Mouse (Mus musculus): ENCODE measurements at regions not wholly inside any gene's neighbourhood (a gene's known extent, or its start where the extent isn't known, plus 50 kb on each side); places are given as distances from the start of the nearest gene placed in this dataset.

GRCm38 (mm10) chr4:127502621-127503020 is 144.6 kb upstream of the Gjb5 start:
- no peaks in the 10 kb centered on the region for H3K27me3 ChIP-seq (ENCODE audit: control insufficient read depth, insufficient read depth, low read length)
- WGBS: 85% methylated on average over 6 of the region's 6 CpGs
- no peak overlapping the region for H3K4me3 ChIP-seq (ENCODE audit: low read depth, low read length)
- H3K27ac ChIP-seq (ENCODE audit: insufficient read depth, low read depth, low read length): no peak overlapping the region
- TF ChIP-seq POLR2A (IDR thresholded peaks at IDR 0.05; ENCODE audit: low read depth, low read length) (no peak), CTCF (IDR thresholded peaks at IDR 0.05; ENCODE audit: extremely low read depth, insufficient read length, insufficient replicate concordance, low read depth, low read length) (no peak)
- no peaks in the 10 kb centered on the region for H3K36me3 ChIP-seq (ENCODE audit: control insufficient read depth, insufficient read depth, low read length)
- no peaks in the 10 kb centered on the region for H3K4me1 ChIP-seq (ENCODE audit: control insufficient read depth, insufficient read depth, insufficient read length, low read length)

- no peaks in the 10 kb centered on the region for H3K36me3 ChIP-seq (ENCODE audit: control insufficient read depth, insufficient read depth, low read length)
- H3K4me3 ChIP-seq (ENCODE audit: low read depth, low read length): no peak overlapping the region
- H3K27ac ChIP-seq (ENCODE audit: insufficient read depth, low read depth, low read length): no peak overlapping the region
- H3K4me1 ChIP-seq (ENCODE audit: control insufficient read depth, insufficient read depth, insufficient read length, low read length): no peaks in the 10 kb centered on the region
- TF ChIP-seq CTCF (IDR thresholded peaks at IDR 0.05; ENCODE audit: extremely low read depth, insufficient read length, insufficient replicate concordance, low read depth, low read length) (no peak), POLR2A (IDR thresholded peaks at IDR 0.05; ENCODE audit: low read depth, low read length) (no peak)
- H3K27me3 ChIP-seq (ENCODE audit: control insufficient read depth, insufficient read depth, low read length): no peaks in the 10 kb centered on the region
- WGBS: 85% methylated on average over 7 of the region's 7 CpGs
Observed at GRCm38 (mm10) chr4:127501881-127502280, 143.9 kb upstream of the Gjb5 start.

- Histone ChIP-seq H3K27ac (ENCODE audit: insufficient read depth, low read depth, low read length) (no peak overlapping the region), H3K36me3 (ENCODE audit: control insufficient read depth, insufficient read depth, low read length) (no peaks in the 10 kb centered on the region), H3K4me1 (ENCODE audit: control insufficient read depth, insufficient read depth, insufficient read length, low read length) (no peaks in the 10 kb centered on the region), H3K27me3 (ENCODE audit: control insufficient read depth, insufficient read depth, low read length) (no peaks in the 10 kb centered on the region), H3K4me3 (ENCODE audit: low read depth, low read length) (no peak overlapping the region)
- TF ChIP-seq CTCF (IDR thresholded peaks at IDR 0.05; ENCODE audit: extremely low read depth, insufficient read length, insufficient replicate concordance, low read depth, low read length) (no peak), POLR2A (IDR thresholded peaks at IDR 0.05; ENCODE audit: low read depth, low read length) (no peak)
- WGBS: 34% methylated on average over 10 of the region's 10 CpGs
Observed at GRCm38 (mm10) chr4:127487016-127487780, 129.2 kb upstream of the Gjb5 start.

GRCm38 (mm10) chr4:127485238-127485637 is 127.3 kb upstream of the Gjb5 start:
- Histone ChIP-seq H3K27ac (ENCODE audit: insufficient read depth, low read depth, low read length) (no peak overlapping the region), H3K36me3 (ENCODE audit: control insufficient read depth, insufficient read depth, low read length) (no peaks in the 10 kb centered on the region), H3K4me3 (ENCODE audit: low read depth, low read length) (no peak overlapping the region), H3K27me3 (ENCODE audit: control insufficient read depth, insufficient read depth, low read length) (no peaks in the 10 kb centered on the region), H3K4me1 (ENCODE audit: control insufficient read depth, insufficient read depth, insufficient read length, low read length) (no peaks in the 10 kb centered on the region)
- TF ChIP-seq CTCF (IDR thresholded peaks at IDR 0.05; ENCODE audit: extremely low read depth, insufficient read length, insufficient replicate concordance, low read depth, low read length) (no peak), POLR2A (IDR thresholded peaks at IDR 0.05; ENCODE audit: low read depth, low read length) (no peak)
- 73% methylated on average over 5 of the region's 5 CpGs for WGBS

- Histone ChIP-seq H3K36me3 (ENCODE audit: control insufficient read depth, insufficient read depth, low read length) (no peaks in the 10 kb centered on the region), H3K27ac (ENCODE audit: insufficient read depth, low read depth, low read length) (no peak overlapping the region), H3K4me1 (ENCODE audit: control insufficient read depth, insufficient read depth, insufficient read length, low read length) (no peaks in the 10 kb centered on the region), H3K4me3 (ENCODE audit: low read depth, low read length) (no peak overlapping the region), H3K27me3 (ENCODE audit: control insufficient read depth, insufficient read depth, low read length) (no peaks in the 10 kb centered on the region)
- 56% methylated on average over 4 of the region's 4 CpGs for WGBS
- TF ChIP-seq CTCF (IDR thresholded peaks at IDR 0.05; ENCODE audit: extremely low read depth, insufficient read length, insufficient replicate concordance, low read depth, low read length): no peak
- no peak for TF ChIP-seq POLR2A (IDR thresholded peaks at IDR 0.05; ENCODE audit: low read depth, low read length)
Observed at GRCm38 (mm10) chr4:127482461-127482860, 124.5 kb upstream of the Gjb5 start.

GRCm38 (mm10) chr4:127480339-127480738 is 122.4 kb upstream of the Gjb5 start:
- 66% methylated on average over 5 of the region's 5 CpGs for WGBS
- no peak overlapping the region for H3K27ac ChIP-seq (ENCODE audit: insufficient read depth, low read depth, low read length)
- no peak overlapping the region for H3K4me3 ChIP-seq (ENCODE audit: low read depth, low read length)
- H3K27me3 ChIP-seq (ENCODE audit: control insufficient read depth, insufficient read depth, low read length): no peaks in the 10 kb centered on the region
- H3K36me3 ChIP-seq (ENCODE audit: control insufficient read depth, insufficient read depth, low read length): no peaks in the 10 kb centered on the region
- H3K4me1 ChIP-seq (ENCODE audit: control insufficient read depth, insufficient read depth, insufficient read length, low read length): no peaks in the 10 kb centered on the region
- TF ChIP-seq POLR2A (IDR thresholded peaks at IDR 0.05; ENCODE audit: low read depth, low read length): no peak
- TF ChIP-seq CTCF (IDR thresholded peaks at IDR 0.05; ENCODE audit: extremely low read depth, insufficient read length, insufficient replicate concordance, low read depth, low read length): no peak

DNA sequence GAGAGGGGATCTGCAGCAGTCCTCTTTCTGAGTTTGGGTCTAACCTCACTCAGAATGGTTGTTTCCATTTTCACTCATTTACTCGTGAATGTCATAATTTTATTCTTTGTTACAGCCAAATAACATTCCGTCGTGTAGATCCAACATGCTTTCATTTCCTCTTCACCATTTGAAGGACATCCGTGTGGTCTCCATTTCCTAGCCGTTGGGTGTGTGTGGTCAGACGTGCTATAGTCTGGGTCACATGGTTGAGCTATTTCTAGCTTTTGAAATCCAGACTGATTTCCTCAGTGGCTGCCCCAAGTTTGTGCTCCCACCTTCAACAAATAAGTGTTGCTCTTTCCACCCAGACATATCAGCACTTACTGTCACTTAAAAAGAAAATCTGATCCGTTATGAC is 111.9 kb upstream of the Gjb5 start:
- WGBS: 76% methylated on average over 7 of the region's 7 CpGs

More for the DNA sequence above, 111.9 kb upstream of the Gjb5 start:
- Histone ChIP-seq H3K4me1 (ENCODE audit: control insufficient read depth, insufficient read depth, insufficient read length, low read length) (no peaks in the 10 kb centered on the region), H3K4me3 (ENCODE audit: low read depth, low read length) (no peak overlapping the region), H3K36me3 (ENCODE audit: control insufficient read depth, insufficient read depth, low read length) (no peaks in the 10 kb centered on the region), H3K27ac (ENCODE audit: insufficient read depth, low read depth, low read length) (no peak overlapping the region), H3K27me3 (ENCODE audit: control insufficient read depth, insufficient read depth, low read length) (no peaks in the 10 kb centered on the region)
- TF ChIP-seq POLR2A (IDR thresholded peaks at IDR 0.05; ENCODE audit: low read depth, low read length): no peak
- no peak for TF ChIP-seq CTCF (IDR thresholded peaks at IDR 0.05; ENCODE audit: extremely low read depth, insufficient read length, insufficient replicate concordance, low read depth, low read length)

All from small intestine, adult 2 months (tissue).